Comparison of ENCODE assay signal across 8 mouse cellular contexts in the genomic region with DNA sequence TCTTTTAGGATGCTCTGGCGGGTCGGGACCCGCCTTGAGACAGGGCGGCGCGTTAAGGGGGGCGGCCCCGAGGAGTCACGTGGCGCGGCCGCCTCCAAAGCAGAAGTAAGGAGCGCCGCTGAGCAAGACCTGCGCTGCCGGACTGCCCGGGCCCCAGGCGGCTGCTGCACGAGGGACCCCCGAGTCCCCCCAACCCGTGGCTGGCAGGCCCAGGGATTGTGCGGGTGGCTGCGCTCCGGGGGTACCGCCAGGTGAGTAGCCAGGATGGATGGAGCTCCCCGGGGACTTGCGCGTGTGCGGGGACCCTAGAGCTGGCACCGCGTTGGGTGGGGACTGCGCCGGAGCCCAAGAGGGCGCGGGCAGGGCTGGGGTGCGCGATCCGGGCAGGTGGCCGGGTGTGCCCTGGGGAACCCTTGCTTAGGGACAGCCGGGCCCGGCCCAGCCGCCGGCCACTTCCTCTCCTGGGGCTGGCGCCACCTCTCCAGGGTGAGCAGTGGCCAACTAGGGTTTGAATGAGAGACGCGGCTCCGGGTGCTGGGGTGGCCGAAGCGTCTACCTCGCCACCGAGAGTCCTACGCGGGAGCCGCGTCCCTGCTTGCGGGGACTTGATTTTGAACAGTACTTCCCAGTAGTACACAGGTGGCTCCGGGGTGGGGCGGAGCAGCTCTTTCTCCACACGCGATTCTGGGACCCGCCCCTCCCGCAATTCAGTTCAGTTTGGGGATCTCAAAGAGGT. TPM values are rescaled to one million over a fixed set of nuclear protein-coding genes. Genes with fewer than 3 reads are reported as not detected.
A peak's percentile ranks its signal among the peaks of the same experiment; 100 is the strongest.
DNase-seq lines count a peak whose midpoint lies in the region; ATAC-seq and TF ChIP-seq lines count a peak whose summit lies in the region.

TSS of gene Plcg2 (plus strand) at position 113 of the 736 bp plus-strand sequence.

- no peaks in the 10 kb centered on the region for H3K36me3 ChIP-seq in embryonic facial prominence, embryonic 10.5 days (replicated peaks)
- no peaks in the 10 kb centered on the region for H3K36me3 ChIP-seq in heart, embryonic 13.5 days
- no peaks in the 10 kb centered on the region for H3K36me3 ChIP-seq in kidney, embryonic 16.5 days (ENCODE audit: insufficient read depth, low read length)

- H3K9me3 ChIP-seq in embryonic facial prominence, embryonic 10.5 days, result no peaks in the 10 kb centered on the region
- H3K9me3 ChIP-seq in heart, embryonic 13.5 days, result no peaks in the 10 kb centered on the region
- no peaks in the 10 kb centered on the region for H3K9me3 ChIP-seq in kidney, embryonic 16.5 days (ENCODE audit: low read length)

- H3K9ac ChIP-seq in heart, embryonic 13.5 days, result peak within 1 kb of the TSS; percentile 86
- peak within 1 kb of the TSS; percentile 73 for H3K9ac ChIP-seq in kidney, embryonic 16.5 days (replicated peaks; ENCODE audit: low read length)

- H3K4me1 ChIP-seq in embryonic facial prominence, embryonic 10.5 days, result peaks cover 27% of the 10 kb centered on the region
- H3K4me1 ChIP-seq in heart, embryonic 13.5 days, result peaks cover 33% of the 10 kb centered on the region
- H3K4me1 ChIP-seq in kidney, embryonic 16.5 days (ENCODE audit: insufficient read depth, low read length), result peaks cover 8% of the 10 kb centered on the region; the same call in 1 of the 2 replicates

- peak in 1 of 2 experiments; percentile 19 for DNase-seq in layer of hippocampus, adult 2 months (ENCODE audit: low spot score in 2 of 2)
- DNase-seq in layer of hippocampus, adult 8-10 months (ENCODE audit: low spot score in 2 of 2), result no peak
- DNase-seq in embryonic facial prominence, embryonic 10.5 days (ENCODE audit: low spot score), result peak; percentile 71
- peak; percentile 51 for DNase-seq in lung, postnatal 14 days
- peak; percentile 38 for DNase-seq in ovary, postnatal 36 days (ENCODE audit: low spot score)
- DNase-seq in urinary bladder, postnatal 14 days (ENCODE audit: low spot score), result peak; percentile 46

- under 1% methylated on average over 62 of the region's 62 CpGs for WGBS in embryonic facial prominence, embryonic 10.5 days
- 1% methylated on average over 62 of the region's 62 CpGs for WGBS in heart, embryonic 13.5 days
- 1% methylated on average over 48 of the region's 62 CpGs for WGBS in kidney, embryonic 16.5 days

- ATAC-seq in heart, embryonic 13.5 days (ENCODE audit: extremely low read depth, insufficient number of reproducible peaks, low FRiP score, low TSS enrichment), result no peak
- peak; percentile 79 for ATAC-seq in kidney, embryonic 16.5 days (ENCODE audit: low FRiP score, low TSS enrichment)

- peak within 1 kb of the TSS; percentile 93 for H3K4me2 ChIP-seq in heart, embryonic 13.5 days
- peak within 1 kb of the TSS; percentile 100 for H3K4me2 ChIP-seq in kidney, embryonic 16.5 days (replicated peaks; ENCODE audit: low read depth, low read length)

- no peak for TF ChIP-seq CTCF in layer of hippocampus, adult 2 months (conservative IDR thresholded peaks at IDR 0.05)

- H3K27ac ChIP-seq in layer of hippocampus, adult 2 months, result peak within 1 kb of the TSS; percentile 71; the same call in 1 of the 2 replicates
- H3K27ac ChIP-seq in embryonic facial prominence, embryonic 10.5 days (replicated peaks), result peak within 1 kb of the TSS; percentile 72
- no peak within 1 kb of the TSS for H3K27ac ChIP-seq in heart, embryonic 13.5 days (replicated peaks)
- H3K27ac ChIP-seq in kidney, embryonic 16.5 days (ENCODE audit: low read length), result no peak within 1 kb of the TSS

- H3K27me3 ChIP-seq in embryonic facial prominence, embryonic 10.5 days (replicated peaks; ENCODE audit: low read depth, poor library complexity, severe bottlenecking), result peaks cover 49% of the 10 kb centered on the region
- peaks cover 31% of the 10 kb centered on the region for H3K27me3 ChIP-seq in heart, embryonic 13.5 days (replicated peaks)
- H3K27me3 ChIP-seq in kidney, embryonic 16.5 days (ENCODE audit: insufficient read depth, low read length), result peaks cover 13% of the 10 kb centered on the region; the same call in 1 of the 2 replicates

- peak within 1 kb of the TSS; percentile 74 for H3K4me3 ChIP-seq in layer of hippocampus, adult 2 months
- H3K4me3 ChIP-seq in embryonic facial prominence, embryonic 10.5 days, result peak within 1 kb of the TSS; percentile 81
- peak within 1 kb of the TSS; percentile 75 for H3K4me3 ChIP-seq in heart, embryonic 13.5 days
- peak within 1 kb of the TSS; percentile 67 for H3K4me3 ChIP-seq in kidney, embryonic 16.5 days (ENCODE audit: low read length)

RNA-seq across cellular contexts. Expression of gene Plcg2, which starts in this region (rescaled TPM):
- 1 to 10 TPM; 3.3 to 4.1 TPM for total RNA-seq in layer of hippocampus, adult 2 months (2021)
- 10 to 100 TPM in 1 of 4 experiments, 1 to 10 TPM in 3; 3.1 to 10.2 (median 5.7) TPM for total RNA-seq in layer of hippocampus, adult 8-10 months (2022)
- polyA plus RNA-seq in embryonic facial prominence, embryonic 10.5 days (2016; fragmentation: Nextera tagmentation; extraction: Ambion mirVana), result 5.4 and 5.8 TPM in 2 replicates
- 6.0 and 7.2 TPM in 2 replicates for polyA plus RNA-seq in heart, embryonic 13.5 days (2015; fragmentation: Nextera tagmentation; extraction: Ambion mirVana)
- 7.6 and 7.7 TPM in 2 replicates for polyA plus RNA-seq in kidney, embryonic 16.5 days (2015; fragmentation: Nextera tagmentation; extraction: Ambion mirVana)

Comparison
In these comparisons a context has a peak if more than half of its experiments do, and no peak if none do; other contexts are left out.
1. DNase-seq: peak in embryonic facial prominence, embryonic 10.5 days (single experiment), lung, postnatal 14 days (single experiment), ovary, postnatal 36 days (single experiment) and urinary bladder, postnatal 14 days (single experiment); none in layer of hippocampus, adult 8-10 months (0 of 2).
2. H3K27ac ChIP-seq: peak in layer of hippocampus, adult 2 months (single experiment) and embryonic facial prominence, embryonic 10.5 days (single experiment); none in heart, embryonic 13.5 days (single experiment) and kidney, embryonic 16.5 days (single experiment).
3. Peak in every context shown above with its lines, with median percentiles within 50 percentile points of each other: H3K4me3 ChIP-seq.